Mouse (Mus musculus): ENCODE measurements around the gene Slc30a3. TPM values are rescaled to one million over a fixed set of nuclear protein-coding genes. Genes with fewer than 3 reads are reported as not detected.

Gene Slc30a3
- polyA plus RNA-seq, 1 experiment, result not detected

- Histone ChIP-seq H3K4me1 (ENCODE audit: control insufficient read depth, insufficient read depth, insufficient read length, low read length) (no peaks in the 10 kb centered on the region), H3K4me3 (ENCODE audit: insufficient read depth, low read depth, low read length) (no peak within 1 kb of the TSS), H3K27ac (replicated peaks; ENCODE audit: low read depth, low read length) (no peak within 1 kb of the TSS)
These were observed 2.2 kb downstream of the Slc30a3 start, which contains the start of gene Dnajc5g for GRCm38 (mm10) chr5:31105814-31106335. Gene Dnajc5g (plus strand): TSS chr5:31106285.

- no peaks in the 10 kb centered on the region for H3K4me1 ChIP-seq (ENCODE audit: control insufficient read depth, insufficient read depth, insufficient read length, low read length)
- no peak overlapping the region for H3K27ac ChIP-seq (replicated peaks; ENCODE audit: low read depth, low read length)
- H3K4me3 ChIP-seq (ENCODE audit: insufficient read depth, low read depth, low read length), result peak overlapping the region; percentile 20
These were observed 12.1 kb downstream of the Slc30a3 start for GRCm38 (mm10) chr5:31095711-31096480.

- H3K4me1 ChIP-seq (ENCODE audit: control insufficient read depth, insufficient read depth, insufficient read length, low read length), result no peaks in the 10 kb centered on the region
- H3K4me3 ChIP-seq (ENCODE audit: insufficient read depth, low read depth, low read length), result peak overlapping the region; percentile 20
- no peak overlapping the region for H3K27ac ChIP-seq (replicated peaks; ENCODE audit: low read depth, low read length)
These were observed 13.0 kb downstream of the Slc30a3 start for GRCm38 (mm10) chr5:31094799-31095691.

GRCm38 (mm10) chr5:31094100-31094798 lies 13.8 kb downstream of the Slc30a3 start:
- Histone ChIP-seq H3K4me1 (ENCODE audit: control insufficient read depth, insufficient read depth, insufficient read length, low read length) (no peaks in the 10 kb centered on the region), H3K4me3 (ENCODE audit: insufficient read depth, low read depth, low read length) (peak overlapping the region; percentile 20), H3K27ac (replicated peaks; ENCODE audit: low read depth, low read length) (no peak overlapping the region)

GRCm38 (mm10) chr5:31093151-31094041 lies 14.6 kb downstream of the Slc30a3 start:
- H3K27ac ChIP-seq (replicated peaks; ENCODE audit: low read depth, low read length), result no peak overlapping the region
- H3K4me1 ChIP-seq (ENCODE audit: control insufficient read depth, insufficient read depth, insufficient read length, low read length), result no peaks in the 10 kb centered on the region
- H3K4me3 ChIP-seq (ENCODE audit: insufficient read depth, low read depth, low read length), result peak overlapping the region; percentile 36

GRCm38 (mm10) chr5:31092231-31092975 lies 15.6 kb downstream of the Slc30a3 start:
- Histone ChIP-seq H3K4me1 (ENCODE audit: control insufficient read depth, insufficient read depth, insufficient read length, low read length) (no peaks in the 10 kb centered on the region), H3K27ac (replicated peaks; ENCODE audit: low read depth, low read length) (no peak overlapping the region), H3K4me3 (ENCODE audit: insufficient read depth, low read depth, low read length) (peak overlapping the region; percentile 36; the same call in 1 of the 2 replicates)

- no peak overlapping the region for H3K27ac ChIP-seq (replicated peaks; ENCODE audit: low read depth, low read length)
- no peaks in the 10 kb centered on the region for H3K4me1 ChIP-seq (ENCODE audit: control insufficient read depth, insufficient read depth, insufficient read length, low read length)
- no peak overlapping the region for H3K4me3 ChIP-seq (ENCODE audit: insufficient read depth, low read depth, low read length)
These were observed 20.9 kb downstream of the Slc30a3 start for GRCm38 (mm10) chr5:31087131-31087530.

GRCm38 (mm10) chr5:31086606-31087005 lies 21.4 kb downstream of the Slc30a3 start:
- H3K4me3 ChIP-seq (ENCODE audit: insufficient read depth, low read depth, low read length), result no peak overlapping the region
- no peak overlapping the region for H3K27ac ChIP-seq (replicated peaks; ENCODE audit: low read depth, low read length)
- no peaks in the 10 kb centered on the region for H3K4me1 ChIP-seq (ENCODE audit: control insufficient read depth, insufficient read depth, insufficient read length, low read length)

GRCm38 (mm10) chr5:31083949-31084348 lies 24.1 kb downstream of the Slc30a3 start:
- Histone ChIP-seq H3K4me1 (ENCODE audit: control insufficient read depth, insufficient read depth, insufficient read length, low read length) (no peaks in the 10 kb centered on the region), H3K27ac (replicated peaks; ENCODE audit: low read depth, low read length) (no peak overlapping the region), H3K4me3 (ENCODE audit: insufficient read depth, low read depth, low read length) (no peak overlapping the region)

GRCm38 (mm10) chr5:31082935-31083625 lies 25.0 kb downstream of the Slc30a3 start:
- Histone ChIP-seq H3K4me3 (ENCODE audit: insufficient read depth, low read depth, low read length) (no peak overlapping the region), H3K4me1 (ENCODE audit: control insufficient read depth, insufficient read depth, insufficient read length, low read length) (no peaks in the 10 kb centered on the region), H3K27ac (replicated peaks; ENCODE audit: low read depth, low read length) (no peak overlapping the region)

GRCm38 (mm10) chr5:31082355-31082754 lies 25.7 kb downstream of the Slc30a3 start:
- Histone ChIP-seq H3K27ac (replicated peaks; ENCODE audit: low read depth, low read length) (no peak overlapping the region), H3K4me3 (ENCODE audit: insufficient read depth, low read depth, low read length) (no peak overlapping the region), H3K4me1 (ENCODE audit: control insufficient read depth, insufficient read depth, insufficient read length, low read length) (no peaks in the 10 kb centered on the region)

- Histone ChIP-seq H3K4me1 (ENCODE audit: control insufficient read depth, insufficient read depth, insufficient read length, low read length) (no peaks in the 10 kb centered on the region), H3K27ac (replicated peaks; ENCODE audit: low read depth, low read length) (no peak overlapping the region), H3K4me3 (ENCODE audit: insufficient read depth, low read depth, low read length) (no peak overlapping the region)
These were observed 26.7 kb downstream of the Slc30a3 start for GRCm38 (mm10) chr5:31081386-31081785.

GRCm38 (mm10) chr5:31080795-31081164 lies 27.3 kb downstream of the Slc30a3 start:
- Histone ChIP-seq H3K27ac (replicated peaks; ENCODE audit: low read depth, low read length) (no peak overlapping the region), H3K4me1 (ENCODE audit: control insufficient read depth, insufficient read depth, insufficient read length, low read length) (no peaks in the 10 kb centered on the region), H3K4me3 (ENCODE audit: insufficient read depth, low read depth, low read length) (no peak overlapping the region)

All from brown adipose tissue, adult 24 weeks (tissue).